In the genomic region with DNA sequence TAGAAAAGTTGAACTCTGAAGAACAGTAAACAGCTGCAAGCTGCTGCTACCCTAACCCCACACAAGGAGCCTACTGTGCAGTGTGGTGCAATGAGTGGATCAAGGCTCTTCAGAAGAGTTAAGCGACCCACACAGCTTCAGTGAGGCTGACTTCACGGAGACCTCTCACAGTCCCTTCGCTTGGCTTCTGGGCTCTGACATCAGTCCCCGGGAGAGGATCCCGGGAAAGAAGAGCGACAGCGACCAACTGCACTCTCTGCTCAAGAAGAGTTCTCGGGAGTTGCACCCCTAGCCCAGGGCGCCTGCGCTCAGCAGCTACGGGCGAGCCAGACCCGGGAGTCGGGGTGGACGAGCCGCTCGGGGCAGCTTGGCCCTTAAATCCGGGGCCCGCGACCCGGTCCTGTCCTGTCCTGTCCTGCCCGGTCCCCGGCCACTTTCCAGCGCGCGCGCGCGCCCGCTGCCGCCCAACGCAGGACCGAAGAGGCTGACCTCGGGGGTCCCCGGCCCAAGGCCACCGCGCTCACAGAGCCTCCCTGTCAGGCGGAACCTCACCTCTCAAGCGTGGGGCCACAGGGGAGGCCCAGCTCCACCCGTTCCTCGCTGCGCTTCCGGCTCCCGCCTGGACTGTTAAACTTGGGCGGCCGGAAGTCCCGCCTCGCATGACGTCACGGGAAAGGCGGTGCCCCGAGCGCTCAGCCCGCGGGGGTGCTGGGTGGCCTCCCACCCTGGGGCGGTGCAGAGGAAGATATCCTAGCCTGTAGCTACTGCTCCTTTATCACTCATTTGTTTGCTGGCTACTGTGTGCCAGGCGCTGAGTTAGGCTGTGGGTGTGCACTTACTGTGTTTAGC, we compare ENCODE assay signal across 8 mouse cellular contexts. TPM values are rescaled to one million over a fixed set of nuclear protein-coding genes. Genes with fewer than 3 reads are reported as not detected.
DNase-seq lines count a peak whose midpoint lies in the region; ATAC-seq lines count a peak whose summit lies in the region.

A gene (minus strand): TSS at position 650 of the 849 bp plus-strand sequence.

- peak; percentile 89 for DNase-seq in adipocyte (ENCODE audit: low spot score)
- DNase-seq in embryo, embryonic 10 days (ENCODE audit: low spot score), result peak; percentile 95
- peak; percentile 95 for DNase-seq in gastrocnemius, postnatal 14 days
- peak; percentile 81 to 93 for DNase-seq in left cerebral cortex, postnatal 10 days (ENCODE audit: extremely low spot score in 1 of 2, low spot score in 2 of 2)
- DNase-seq in right cerebral cortex, postnatal 25 days, result peak; percentile 90
- peak; percentile 89 to 94 for DNase-seq in urinary bladder, postnatal 4 days (ENCODE audit: low spot score in 2 of 2)

- intact Hi-C loops in gastrocnemius, postnatal 14 days (cut with DNase I; ENCODE audit: low total_unique reads), result no loop called here
- intact Hi-C loops in left cerebral cortex, postnatal 10 days (cut with DNase I), result no loop called here

- ATAC-seq in inflammation-experienced regulatory T-cells, adult 6 months, result peak; percentile 98
- ATAC-seq in megakaryocyte-erythroid progenitor cell, adult 5-6 weeks (replicated peaks; ENCODE audit: low FRiP score, low TSS enrichment, poor library complexity, severe bottlenecking), result peak; percentile 98

RNA-seq across cellular contexts. Expression of the gene that starts here (rescaled TPM):
- total RNA-seq in gastrocnemius, postnatal 14 days (2021), result 10 to 100 TPM; 11.7 to 12.2 TPM
- polyA plus RNA-seq in inflammation-experienced regulatory T-cells, adult 6 months (2017; shearing (Covaris generic)), result 10 to 100 TPM; 28.2 to 49.1 (median 35.4) TPM
- 1 to 10 TPM; 2.7 to 2.9 TPM for total RNA-seq in left cerebral cortex, postnatal 10 days (2021)
- 31.7 and 35.2 TPM in 2 replicates for total RNA-seq in megakaryocyte-erythroid progenitor cell, adult 5-6 weeks (2014; fragmentation: Nextera tagmentation)
- total RNA-seq in megakaryocyte-erythroid progenitor cell, adult 5-6 weeks (2017), result 29.1 and 39.7 TPM in 2 replicates

Comparison
In these comparisons a context has a peak if more than half of its experiments do, and no peak if none do; other contexts are left out.
1. Peak in every context shown above with its lines: DNase-seq and ATAC-seq.